22 mouse cellular contexts compared by ENCODE assay signal in genomic region chr6:87799576-87799975, GRCm38 (mm10). TPM values are rescaled to one million over a fixed set of nuclear protein-coding genes. Genes with fewer than 3 reads are reported as not detected.
DNase-seq lines count a peak whose midpoint lies in the region; ATAC-seq and TF ChIP-seq lines count a peak whose summit lies in the region.
"Had no signal": no experiment of that assay in that cellular context is flagged by ENCODE, and none has a peak within 500 bp of the region (broad histone marks: within the 10 kb centered on the region; RNA-seq: fewer than 3 reads in every experiment).

No protein-coding gene starts in this region.

- no peaks in the 10 kb centered on the region for H3K27me3 ChIP-seq in liver, embryonic 11.5 days (replicated peaks; ENCODE audit: control insufficient read depth, insufficient read depth, low read length)
- H3K27me3 ChIP-seq in liver, embryonic 14.5 days (ENCODE audit: control insufficient read depth, insufficient read depth, low read length): no peaks in the 10 kb centered on the region
- H3K27me3 ChIP-seq in thymus, adult 2 months (ENCODE audit: control insufficient read depth, insufficient read depth, low read length): no peaks in the 10 kb centered on the region
- H3K27me3 ChIP-seq: embryonic facial prominence, embryonic 15.5 days; forebrain, embryonic 13.5 days; heart, embryonic 12.5 days; hindbrain, embryonic 15.5 days had no signal

- peaks cover 17% of the 10 kb centered on the region for H3K4me1 ChIP-seq in liver, embryonic 11.5 days (replicated peaks; ENCODE audit: control insufficient read depth, insufficient read depth, low read length)
- peaks cover 30 to 42% of the 10 kb centered on the region in 2 experiments for H3K4me1 ChIP-seq in liver, embryonic 14.5 days (replicated peaks; ENCODE audit: control insufficient read depth in 2 of 2, insufficient read depth in 2 of 2, low read length in 1 of 2)
- H3K4me1 ChIP-seq in thymus, adult 2 months (replicated peaks; ENCODE audit: control insufficient read depth, insufficient read depth, low read length): no peaks in the 10 kb centered on the region
- H3K4me1 ChIP-seq: embryonic facial prominence, embryonic 15.5 days; forebrain, embryonic 13.5 days; hindbrain, embryonic 15.5 days had no signal

- peak; percentile 54 for DNase-seq in liver
- DNase-seq in liver, embryonic 11.5 days (ENCODE audit: low spot score): no peak
- no peak for DNase-seq in liver, embryonic 14.5 days (ENCODE audit: low read depth in 3 of 3, low spot score in 3 of 3)
- DNase-seq in kidney, adult 11 months: no peak
- no peak for DNase-seq in thymus, adult 2 months
- DNase-seq: adrenal gland, postnatal 25 days; cerebellum, adult 2 months; cerebellum, postnatal 10 days; embryo, embryonic 11 days; forebrain, postnatal 0 days; gastrocnemius, adult 2 months; gastrocnemius, postnatal 25 days had no signal

- peak; percentile 16; the same call in 1 of the 2 replicates for TF ChIP-seq EP300 in liver, embryonic 14.5 days (IDR thresholded peaks at IDR 0.05; ENCODE audit: low read depth)

- no peak overlapping the region for H3K27ac ChIP-seq in liver, embryonic 11.5 days (ENCODE audit: low read depth, low read length)
- H3K27ac ChIP-seq in liver, embryonic 14.5 days: peak overlapping the region; percentile 8
- no peak overlapping the region for H3K27ac ChIP-seq in thymus, adult 2 months (ENCODE audit: control insufficient read depth, insufficient read depth, low read length)
- H3K27ac ChIP-seq: embryonic facial prominence, embryonic 15.5 days; forebrain, embryonic 13.5 days; gastrocnemius, adult 2 months; hindbrain, embryonic 10.5 days; hindbrain, embryonic 15.5 days had no signal

- no peak for TF ChIP-seq POLR2A in thymus, adult 2 months (IDR thresholded peaks at IDR 0.05; ENCODE audit: control insufficient read depth, extremely low read depth, insufficient read depth, low read length, poor library complexity)

- WGBS in liver, embryonic 11.5 days: 66% methylated on average over 6 of the region's 6 CpGs
- WGBS in liver, embryonic 14.5 days (ENCODE audit: insufficient replicate concordance): 35% methylated on average over 6 of the region's 6 CpGs
- WGBS in thymus, adult 2 months: 94% methylated on average over 6 of the region's 6 CpGs

- ATAC-seq in liver, embryonic 11.5 days (replicated peaks; ENCODE audit: low FRiP score): no peak
- peak; percentile 68 for ATAC-seq in erythroblast, adult 5-6 weeks (replicated peaks; ENCODE audit: low FRiP score, poor library complexity, severe bottlenecking)
- ATAC-seq in liver, embryonic 14.5 days (ENCODE audit: insufficient read depth): peak; percentile 42
- peak; percentile 84 for ATAC-seq in megakaryocyte progenitor cell, adult 5-6 weeks (replicated peaks; ENCODE audit: poor library complexity)
- no peak for ATAC-seq in cerebellum, adult (ENCODE audit: insufficient number of reproducible peaks, low FRiP score, low TSS enrichment)
- ATAC-seq: forebrain, embryonic 13.5 days; forebrain, postnatal 0 days had no signal

- H3K9ac ChIP-seq in liver, embryonic 11.5 days (ENCODE audit: low read depth, low read length): no peak overlapping the region
- H3K9ac ChIP-seq in liver, embryonic 14.5 days (replicated peaks): no peak overlapping the region; the same call in 1 of the 2 replicates
- H3K9ac ChIP-seq: embryonic facial prominence, embryonic 15.5 days; forebrain, embryonic 13.5 days; forebrain, postnatal 0 days; heart, embryonic 12.5 days; hindbrain, embryonic 15.5 days had no signal

- H3K4me3 ChIP-seq in liver, embryonic 11.5 days (ENCODE audit: low read depth, low read length): no peak overlapping the region
- no peak overlapping the region for H3K4me3 ChIP-seq in liver, embryonic 14.5 days (ENCODE audit: insufficient read depth in 1 of 2, low read depth in 2 of 2, low read length in 2 of 2)
- no peak overlapping the region for H3K4me3 ChIP-seq in thymus, adult 2 months (ENCODE audit: control insufficient read depth, insufficient read depth, low read length)
- H3K4me3 ChIP-seq: embryonic facial prominence, embryonic 15.5 days; forebrain, embryonic 13.5 days; gastrocnemius, adult 2 months; heart, embryonic 12.5 days; hindbrain, embryonic 10.5 days; hindbrain, embryonic 15.5 days had no signal

- no peak for TF ChIP-seq CTCF in liver, embryonic 14.5 days (IDR thresholded peaks at IDR 0.05; ENCODE audit: low read depth)
- no peak for TF ChIP-seq CTCF in thymus, adult 2 months (IDR thresholded peaks at IDR 0.05; ENCODE audit: borderline replicate concordance, control insufficient read depth, extremely low read depth, insufficient read depth, low read length, poor library complexity)

- no peaks in the 10 kb centered on the region for H3K9me3 ChIP-seq in liver, embryonic 11.5 days (ENCODE audit: control insufficient read depth, low read length)
- H3K9me3 ChIP-seq in liver, embryonic 14.5 days (ENCODE audit: control insufficient read depth, low read length): no peaks in the 10 kb centered on the region
- H3K9me3 ChIP-seq: embryonic facial prominence, embryonic 15.5 days; forebrain, embryonic 13.5 days; heart, embryonic 12.5 days; hindbrain, embryonic 10.5 days; hindbrain, embryonic 15.5 days had no signal

- peaks cover 4% of the 10 kb centered on the region; the same call in 1 of the 2 replicates for H3K36me3 ChIP-seq in liver, embryonic 11.5 days (ENCODE audit: control insufficient read depth, insufficient read depth, low read length)
- H3K36me3 ChIP-seq in liver, embryonic 14.5 days (replicated peaks; ENCODE audit: control insufficient read depth, insufficient read depth, low read depth): peaks cover 11% of the 10 kb centered on the region
- H3K36me3 ChIP-seq in thymus, adult 2 months (ENCODE audit: control insufficient read depth, insufficient read depth, low read length): no peaks in the 10 kb centered on the region
- H3K36me3 ChIP-seq: embryonic facial prominence, embryonic 15.5 days; heart, embryonic 12.5 days; hindbrain, embryonic 15.5 days had no signal

- H3K4me2 ChIP-seq in liver, embryonic 11.5 days: no peak overlapping the region
- H3K4me2 ChIP-seq in liver, embryonic 14.5 days (ENCODE audit: low read depth): peak overlapping the region; percentile 9
- H3K4me2 ChIP-seq: embryonic facial prominence, embryonic 15.5 days; forebrain, embryonic 13.5 days; heart, embryonic 12.5 days; hindbrain, embryonic 15.5 days had no signal

RNA-seq across cellular contexts. Expression of gene Rab43, which starts 12.4 kb away (rescaled TPM):
- 20.4 and 21.4 TPM in 2 replicates for polyA plus RNA-seq in liver, embryonic 11.5 days (2014; fragmentation: Nextera tagmentation; extraction: Ambion mirVana)
- total RNA-seq in erythroblast, adult 5-6 weeks (2015; ENCODE audit: low replicate concordance): 173 and 230 TPM in 2 replicates
- total RNA-seq in erythroblast, adult 5-6 weeks (2017; ENCODE audit: low replicate concordance): 219 and 239 TPM in 2 replicates
- polyA plus RNA-seq in liver, embryonic 14.5 days (2012; rRNA removed): 21.9 and 27.8 TPM in 2 replicates
- polyA plus RNA-seq in liver, embryonic 14.5 days (2014; fragmentation: Nextera tagmentation; extraction: Ambion mirVana): 25.9 and 34.1 TPM in 2 replicates
- total RNA-seq in megakaryocyte progenitor cell, adult 5-6 weeks (2015): 12.7 and 17.9 TPM in 2 replicates
- 3.5 and 5.1 TPM in 2 replicates for total RNA-seq in megakaryocyte progenitor cell, adult 5-6 weeks (2017)
- polyA plus RNA-seq in thymus, adult 2 months (2012; rRNA removed): 54.4 and 56.0 TPM in 2 replicates

RNA-seq across cellular contexts. Expression of gene Gp9, which starts 21.7 kb away (rescaled TPM):
- polyA plus RNA-seq in liver, embryonic 11.5 days (2014; fragmentation: Nextera tagmentation; extraction: Ambion mirVana): 37.2 and 37.3 TPM in 2 replicates
- total RNA-seq in erythroblast, adult 5-6 weeks (2015; ENCODE audit: low replicate concordance): 5.4 and 7.7 TPM in 2 replicates
- total RNA-seq in erythroblast, adult 5-6 weeks (2017; ENCODE audit: low replicate concordance): 4.9 and 5.6 TPM in 2 replicates
- 35.1 and 62.4 TPM in 2 replicates for polyA plus RNA-seq in liver, embryonic 14.5 days (2012; rRNA removed)
- 29.1 and 35.2 TPM in 2 replicates for polyA plus RNA-seq in liver, embryonic 14.5 days (2014; fragmentation: Nextera tagmentation; extraction: Ambion mirVana)
- 1.9 and 2.2 TPM in 2 replicates for total RNA-seq in megakaryocyte progenitor cell, adult 5-6 weeks (2015)
- total RNA-seq in megakaryocyte progenitor cell, adult 5-6 weeks (2017): 0.81 and 2.3 TPM in 2 replicates
- polyA plus RNA-seq in thymus, adult 2 months (2012; rRNA removed): 1.2 and 2.6 TPM in 2 replicates
- total RNA-seq: adrenal gland, postnatal 25 days; gastrocnemius, adult 2 months; gastrocnemius, postnatal 25 days; granulocyte monocyte progenitor cell, adult 5-6 weeks had no signal
- polyA plus RNA-seq: C2C12 had no signal

RNA-seq across cellular contexts. Expression of gene Gm45140, which starts 36.0 kb away (rescaled TPM):
- 5.6 and 7.8 TPM in 2 replicates for polyA plus RNA-seq in liver, embryonic 11.5 days (2014; fragmentation: Nextera tagmentation; extraction: Ambion mirVana)
- total RNA-seq in erythroblast, adult 5-6 weeks (2015; ENCODE audit: low replicate concordance): 1.3 TPM in 2 replicates
- total RNA-seq in erythroblast, adult 5-6 weeks (2017; ENCODE audit: low replicate concordance): 12.8 and 18.0 TPM in 2 replicates
- polyA plus RNA-seq in liver, embryonic 14.5 days (2012; rRNA removed): 0.28 and 3.2 TPM in 2 replicates
- polyA plus RNA-seq in liver, embryonic 14.5 days (2014; fragmentation: Nextera tagmentation; extraction: Ambion mirVana): 3.6 and 3.7 TPM in 2 replicates
- total RNA-seq in megakaryocyte progenitor cell, adult 5-6 weeks (2015): 2.2 and 3.7 TPM in 2 replicates
- total RNA-seq in megakaryocyte progenitor cell, adult 5-6 weeks (2017): 17.4 and 19.9 TPM in 2 replicates
- polyA plus RNA-seq in thymus, adult 2 months (2012; rRNA removed): 0.56 and 1.2 TPM in 2 replicates

RNA-seq across cellular contexts. Expression of gene Isy1, which starts 39.0 kb away (rescaled TPM):
- polyA plus RNA-seq in liver, embryonic 11.5 days (2014; fragmentation: Nextera tagmentation; extraction: Ambion mirVana): 84.8 and 89.0 TPM in 2 replicates
- 3.7 and 6.3 TPM in 2 replicates for total RNA-seq in erythroblast, adult 5-6 weeks (2015; ENCODE audit: low replicate concordance)
- 3.5 and 5.0 TPM in 2 replicates for total RNA-seq in erythroblast, adult 5-6 weeks (2017; ENCODE audit: low replicate concordance)
- polyA plus RNA-seq in liver, embryonic 14.5 days (2012; rRNA removed): 4.9 and 16.9 TPM in 2 replicates
- 33.7 and 34.0 TPM in 2 replicates for polyA plus RNA-seq in liver, embryonic 14.5 days (2014; fragmentation: Nextera tagmentation; extraction: Ambion mirVana)
- total RNA-seq in megakaryocyte progenitor cell, adult 5-6 weeks (2015): 27.8 and 32.1 TPM in 2 replicates
- 115 and 136 TPM in 2 replicates for total RNA-seq in megakaryocyte progenitor cell, adult 5-6 weeks (2017)
- 50.7 and 51.1 TPM in 2 replicates for polyA plus RNA-seq in thymus, adult 2 months (2012; rRNA removed)

RNA-seq across cellular contexts. Expression of gene Cnbp, which starts 51.3 kb away (rescaled TPM):
- 1,371 and 1,468 TPM in 2 replicates for polyA plus RNA-seq in liver, embryonic 11.5 days (2014; fragmentation: Nextera tagmentation; extraction: Ambion mirVana)
- 121 and 143 TPM in 2 replicates for total RNA-seq in erythroblast, adult 5-6 weeks (2015; ENCODE audit: low replicate concordance)
- total RNA-seq in erythroblast, adult 5-6 weeks (2017; ENCODE audit: low replicate concordance): 172 and 205 TPM in 2 replicates
- polyA plus RNA-seq in liver, embryonic 14.5 days (2012; rRNA removed): 152 and 190 TPM in 2 replicates
- polyA plus RNA-seq in liver, embryonic 14.5 days (2014; fragmentation: Nextera tagmentation; extraction: Ambion mirVana): 556 and 576 TPM in 2 replicates
- total RNA-seq in megakaryocyte progenitor cell, adult 5-6 weeks (2015): 670 and 676 TPM in 2 replicates
- 953 and 1,115 TPM in 2 replicates for total RNA-seq in megakaryocyte progenitor cell, adult 5-6 weeks (2017)
- polyA plus RNA-seq in thymus, adult 2 months (2012; rRNA removed): 302 and 311 TPM in 2 replicates

Comparison
In these comparisons a context has a peak if more than half of its experiments do, and no peak if none do; other contexts are left out.
1. ATAC-seq: peak in erythroblast, adult 5-6 weeks (single experiment), liver, embryonic 14.5 days (single experiment) and megakaryocyte progenitor cell, adult 5-6 weeks (single experiment); none in liver, embryonic 11.5 days (single experiment) and cerebellum, adult (single experiment).